Mouse (Mus musculus): ENCODE results near the gene Tex52.

- TF ChIP-seq CTCF (IDR thresholded peaks at IDR 0.05; ENCODE audit: control insufficient read depth, insufficient read depth, insufficient read length) (no peak), MAX (IDR thresholded peaks at IDR 0.05) (no peak)
Measured at GRCm38 (mm10) chr6:128338876-128339275, 36.4 kb upstream of the Tex52 start.
